Comparison of ENCODE assay signal across 8 mouse cellular contexts in the genomic region with DNA sequence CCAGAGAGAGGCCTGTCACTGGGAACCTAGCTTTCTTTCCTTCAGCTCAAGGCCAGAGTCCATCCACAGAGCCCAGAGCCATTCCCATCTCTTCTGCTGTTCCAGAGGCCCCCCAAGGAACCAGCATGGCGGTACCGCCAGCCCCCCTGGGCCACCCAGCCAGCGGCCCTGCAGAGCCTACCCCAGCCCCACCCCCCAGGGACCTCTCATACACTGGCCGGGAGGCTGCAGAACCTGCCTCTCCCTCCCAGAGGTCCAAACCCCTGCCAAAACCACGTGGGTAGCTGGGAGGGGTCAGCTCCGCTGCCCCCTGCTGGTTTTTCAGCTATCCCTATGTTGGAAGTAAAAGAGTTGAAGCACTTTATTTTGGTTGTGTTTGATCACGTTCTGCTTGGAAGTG. TPM values are rescaled to one million over a fixed set of nuclear protein-coding genes. Genes with fewer than 3 reads are reported as not detected.
DNase-seq lines count a peak whose midpoint lies in the region; ATAC-seq and TF ChIP-seq lines count a peak whose summit lies in the region.

No protein-coding gene starts in this region.

- in situ Hi-C loops in CH12.LX (cut with MboI; ENCODE audit: low pct_ligation_motif_present, low pct_unique_long_range_greater_than_20kb, low sequenced_read_pairs) = no loop called here

- H3K79me2 ChIP-seq in CH12.LX (replicated peaks; ENCODE audit: control insufficient read depth, extremely low read depth, insufficient read depth, poor library complexity, severe bottlenecking) = no peaks in the 10 kb centered on the region

- no peak overlapping the region for H3K9ac ChIP-seq in hindbrain, embryonic 16.5 days (ENCODE audit: low read depth, low read length)
- H3K9ac ChIP-seq in CH12.LX (ENCODE audit: insufficient read depth, low read depth) = no peak overlapping the region
- H3K9ac ChIP-seq in embryonic facial prominence, embryonic 12.5 days = no peak overlapping the region

- no peaks in the 10 kb centered on the region for H3K9me3 ChIP-seq in hindbrain, embryonic 10.5 days
- no peaks in the 10 kb centered on the region for H3K9me3 ChIP-seq in hindbrain, embryonic 16.5 days (ENCODE audit: control insufficient read depth, low read length)
- no peaks in the 10 kb centered on the region for H3K9me3 ChIP-seq in CH12.LX (replicated peaks; ENCODE audit: low read length)
- H3K9me3 ChIP-seq in embryonic facial prominence, embryonic 12.5 days = no peaks in the 10 kb centered on the region
- H3K9me3 ChIP-seq in midbrain, embryonic 10.5 days (replicated peaks) = no peaks in the 10 kb centered on the region

- H3K4me3 ChIP-seq in hindbrain, embryonic 10.5 days = no peak overlapping the region
- H3K4me3 ChIP-seq in hindbrain, embryonic 16.5 days (ENCODE audit: low read length) = no peak overlapping the region
- H3K4me3 ChIP-seq in CH12.LX (replicated peaks in 1 of 3; ENCODE audit: low read depth in 2 of 3, low read length in 2 of 3, poor library complexity in 1 of 3) = no peak overlapping the region
- no peak overlapping the region for H3K4me3 ChIP-seq in embryonic facial prominence, embryonic 12.5 days
- H3K4me3 ChIP-seq in midbrain, embryonic 10.5 days = no peak overlapping the region

- no peak for TF ChIP-seq RAD21 in CH12.LX (IDR thresholded peaks at IDR 0.05; ENCODE audit: low read depth, low read length)

- peak in 1 of 2 experiments; percentile 47; a peak in 2 of 4 replicates for TF ChIP-seq CTCF in CH12.LX (conservative IDR thresholded peaks at IDR 0.05 in 1 of 2, IDR thresholded peaks at IDR 0.05 in 1 of 2; ENCODE audit: low read depth in 2 of 2, low read length in 2 of 2)

- dilution Hi-C loops in CH12.LX (cut with MboI; ENCODE audit: extremely low pct_ligation_motif_present, extremely low pct_unique_long_range_greater_than_20kb, low sequenced_read_pairs) = no loop called here

- no peaks in the 10 kb centered on the region for H3K27me3 ChIP-seq in hindbrain, embryonic 10.5 days (ENCODE audit: insufficient read depth, poor library complexity, severe bottlenecking)
- no peaks in the 10 kb centered on the region for H3K27me3 ChIP-seq in hindbrain, embryonic 16.5 days (replicated peaks; ENCODE audit: control insufficient read depth, insufficient read depth, low read length)
- H3K27me3 ChIP-seq in CH12.LX (replicated peaks) = no peaks in the 10 kb centered on the region
- H3K27me3 ChIP-seq in embryonic facial prominence, embryonic 12.5 days = no peaks in the 10 kb centered on the region
- H3K27me3 ChIP-seq in midbrain, embryonic 10.5 days (ENCODE audit: low read depth, poor library complexity, severe bottlenecking) = no peaks in the 10 kb centered on the region

- peak overlapping the region; percentile 62; the same call in 1 of the 2 replicates for H3K27ac ChIP-seq in hindbrain, embryonic 10.5 days
- no peak overlapping the region; the same call in 1 of the 2 replicates for H3K27ac ChIP-seq in hindbrain, embryonic 16.5 days (ENCODE audit: low read depth, low read length)
- H3K27ac ChIP-seq in CH12.LX (ENCODE audit: insufficient read depth, low read depth) = no peak overlapping the region
- 0 out of 2 replicates have a peak overlapping the region, but pooled peaks have one; percentile 23 for H3K27ac ChIP-seq in embryonic facial prominence, embryonic 12.5 days
- H3K27ac ChIP-seq in midbrain, embryonic 10.5 days (replicated peaks) = peak overlapping the region; percentile 42

- DNase-seq in hindbrain, embryonic 10.5 days (ENCODE audit: low spot score) = peak; percentile 45
- DNase-seq in CH12.LX (ENCODE audit: extremely low read depth) = no peak
- no peak for DNase-seq in midbrain, embryonic 10.5 days (ENCODE audit: low spot score)
- no peak for DNase-seq in cerebellum, postnatal 25 days
- DNase-seq in thymus, postnatal 36 days = no peak
- no peak for DNase-seq in cerebellum, adult 9-10 months

- TF ChIP-seq EP300 in CH12.LX (IDR thresholded peaks at IDR 0.05; ENCODE audit: low read length) = no peak

- peaks cover 83% of the 10 kb centered on the region for H3K4me1 ChIP-seq in hindbrain, embryonic 10.5 days (replicated peaks)
- peaks cover 12% of the 10 kb centered on the region for H3K4me1 ChIP-seq in hindbrain, embryonic 16.5 days (ENCODE audit: control insufficient read depth, insufficient read depth, low read depth, low read length)
- H3K4me1 ChIP-seq in CH12.LX (ENCODE audit: control insufficient read depth in 1 of 2, insufficient read depth in 2 of 2) = peaks cover 3 to 17% of the 10 kb centered on the region in 2 experiments; a peak in 2 of 4 replicates
- H3K4me1 ChIP-seq in embryonic facial prominence, embryonic 12.5 days = peaks cover 40% of the 10 kb centered on the region
- peaks cover 93% of the 10 kb centered on the region for H3K4me1 ChIP-seq in midbrain, embryonic 10.5 days

- TF ChIP-seq POLR2A in CH12.LX (IDR thresholded peaks at IDR 0.05; ENCODE audit: low read depth, low read length) = no peak

- H3K4me2 ChIP-seq in hindbrain, embryonic 16.5 days (ENCODE audit: low read length) = no peak overlapping the region
- no peak overlapping the region; the same call in 1 of the 2 replicates for H3K4me2 ChIP-seq in CH12.LX (ENCODE audit: insufficient read depth, low read depth, poor library complexity, severe bottlenecking)
- no peak overlapping the region for H3K4me2 ChIP-seq in embryonic facial prominence, embryonic 12.5 days (replicated peaks)

- 35% methylated on average over 7 of the region's 7 CpGs for WGBS in hindbrain, embryonic 10.5 days
- WGBS in hindbrain, embryonic 16.5 days = 28% methylated on average over 7 of the region's 7 CpGs
- 37% methylated on average over 7 of the region's 7 CpGs for WGBS in embryonic facial prominence, embryonic 12.5 days
- WGBS in midbrain, embryonic 10.5 days = 40% methylated on average over 7 of the region's 7 CpGs

- H3K36me3 ChIP-seq in hindbrain, embryonic 10.5 days = peaks cover 73% of the 10 kb centered on the region
- peaks cover 5% of the 10 kb centered on the region; the same call in 1 of the 2 replicates for H3K36me3 ChIP-seq in hindbrain, embryonic 16.5 days (ENCODE audit: control insufficient read depth, insufficient read depth, low read length)
- H3K36me3 ChIP-seq in CH12.LX (replicated peaks in 1 of 2; ENCODE audit: control insufficient read depth in 1 of 2, insufficient read depth in 1 of 2, low read length in 1 of 2) = no peaks in the 10 kb centered on the region
- peaks cover 53% of the 10 kb centered on the region for H3K36me3 ChIP-seq in embryonic facial prominence, embryonic 12.5 days
- peaks cover 74% of the 10 kb centered on the region for H3K36me3 ChIP-seq in midbrain, embryonic 10.5 days

- ATAC-seq in hindbrain, embryonic 16.5 days = no peak
- no peak for ATAC-seq in embryonic facial prominence, embryonic 12.5 days (ENCODE audit: insufficient number of reproducible peaks, insufficient read depth, low FRiP score, low TSS enrichment)

TF ChIP-seq in CH12.LX, 34 proteins besides CTCF, POLR2A, EP300 and RAD21:
- TF ChIP-seq NRF1 (IDR thresholded peaks at IDR 0.05; ENCODE audit: low read depth, low read length) = no peak
- no peak for TF ChIP-seq TCF12 (IDR thresholded peaks at IDR 0.05; ENCODE audit: low read depth, low read length)
- peak; percentile 13; the same call in 1 of the 2 replicates for TF ChIP-seq USF1 (IDR thresholded peaks at IDR 0.05; ENCODE audit: low read depth, low read length)
- peak; percentile 22; the same call in 1 of the 2 replicates for TF ChIP-seq SMC3 (IDR thresholded peaks at IDR 0.05; ENCODE audit: low read depth, low read length)
- TF ChIP-seq TBP (conservative IDR thresholded peaks at IDR 0.05; ENCODE audit: low read depth, low read length) = no peak

RNA-seq across cellular contexts. Expression of gene Rgma, which starts 44.1 kb away (rescaled TPM):
- polyA plus RNA-seq in hindbrain, embryonic 10.5 days (2016; fragmentation: Nextera tagmentation; extraction: Ambion mirVana) = 38.4 and 51.1 TPM in 2 replicates
- polyA plus RNA-seq in hindbrain, embryonic 16.5 days (2015; fragmentation: Nextera tagmentation; extraction: Ambion mirVana) = 30.9 and 39.8 TPM in 2 replicates
- 0.04 TPM in 1 of 2 replicates, not detected in the other for total RNA-seq in CH12.LX (2012; rRNA removed)
- total RNA-seq in CH12.LX (2014; rRNA removed) = not detected in 2 replicates
- 0.07 TPM in 1 of 2 replicates, not detected in the other for polyA plus RNA-seq in CH12.LX (2012; ENCODE audit: insufficient read length, low read depth)
- polyA plus RNA-seq in embryonic facial prominence, embryonic 12.5 days (2016; fragmentation: Nextera tagmentation; extraction: Ambion mirVana) = 24.3 and 28.1 TPM in 2 replicates
- polyA plus RNA-seq in midbrain, embryonic 10.5 days (2016; fragmentation: Nextera tagmentation; extraction: Ambion mirVana) = 51.2 and 65.4 TPM in 2 replicates

Comparison
In these comparisons a context has a peak if more than half of its experiments do, and no peak if none do; other contexts are left out.
1. H3K27ac ChIP-seq: peak in hindbrain, embryonic 10.5 days (single experiment), embryonic facial prominence, embryonic 12.5 days (single experiment) and midbrain, embryonic 10.5 days (single experiment); none in hindbrain, embryonic 16.5 days (single experiment) and CH12.LX (single experiment).
2. RNA of gene Rgma, which starts 44.1 kb away (polyA plus RNA-seq): 51.2 to 65.4 TPM in midbrain, embryonic 10.5 days, 38.4 to 51.1 TPM in hindbrain, embryonic 10.5 days, 30.9 to 39.8 TPM in hindbrain, embryonic 16.5 days and 24.3 to 28.1 TPM in embryonic facial prominence, embryonic 12.5 days; 0.07 TPM in CH12.LX; every median in the first group is over 10 times any median in the second.